Mouse (Mus musculus): ENCODE measurements around the gene Gm9918.

The Gm9918 gene

GRCm38 (mm10) chr15:102279092-102279782 is 8.9 kb downstream of the Gm9918 start, which contains the start of gene Mfsd5:
Gene Mfsd5, plus strand, starts transcription at chr15:102279454.
- peak; percentile 88 for DNase-seq

- peak; percentile 31 for DNase-seq
These were observed 9.6 kb downstream of the Gm9918 start for GRCm38 (mm10) chr15:102279783-102280520.

GRCm38 (mm10) chr15:102280623-102281022 is 10.3 kb downstream of the Gm9918 start:
- no peak for DNase-seq

GRCm38 (mm10) chr15:102282463-102283292 is 12.3 kb downstream of the Gm9918 start:
- no peak for DNase-seq

- no peak for DNase-seq
These were observed 13.3 kb downstream of the Gm9918 start for GRCm38 (mm10) chr15:102283648-102284047.

- no peak for DNase-seq
These were observed 17.0 kb downstream of the Gm9918 start for GRCm38 (mm10) chr15:102287395-102287794.

GRCm38 (mm10) chr15:102295633-102296367 is 25.4 kb downstream of the Gm9918 start, which contains the start of gene Espl1:
Gene Espl1, plus strand, starts transcription at chr15:102296266.
- DNase-seq = peak; percentile 86

- no peak for DNase-seq
These were observed 26.1 kb downstream of the Gm9918 start for GRCm38 (mm10) chr15:102296368-102297006.

- no peak for DNase-seq
These were observed 32.2 kb downstream of the Gm9918 start for GRCm38 (mm10) chr15:102302542-102302941.

GRCm38 (mm10) chr15:102308717-102309116 is 38.4 kb downstream of the Gm9918 start:
- no peak for DNase-seq

- no peak for DNase-seq
These were observed 39.9 kb downstream of the Gm9918 start for GRCm38 (mm10) chr15:102310074-102310845.

GRCm38 (mm10) chr15:102311489-102311888 is 41.1 kb downstream of the Gm9918 start:
- no peak for DNase-seq

GRCm38 (mm10) chr15:102315292-102315691 is 44.9 kb downstream of the Gm9918 start:
- no peak for DNase-seq

GRCm38 (mm10) chr15:102316263-102316662 is 45.9 kb downstream of the Gm9918 start:
- peak; percentile 48 for DNase-seq

Measured in cerebellum, adult 11 months (tissue).